10 mouse cellular contexts compared by ENCODE assay signal in genomic region chr11:108923781-108924180, GRCm38 (mm10). TPM values are rescaled to one million over a fixed set of nuclear protein-coding genes. Genes with fewer than 3 reads are reported as not detected.
DNase-seq lines count a peak whose midpoint lies in the region; ATAC-seq and TF ChIP-seq lines count a peak whose summit lies in the region.
"Had no signal": no experiment of that assay in that cellular context is flagged by ENCODE, and none has a peak within 500 bp of the region (broad histone marks: within the 10 kb centered on the region; RNA-seq: fewer than 3 reads in every experiment).

No protein-coding gene starts in this region.

- H3K27ac ChIP-seq in heart, embryonic 11.5 days (ENCODE audit: low read depth, low read length), result no peak overlapping the region
- peak overlapping the region; percentile 99 for H3K27ac ChIP-seq in hindbrain, embryonic 11.5 days (ENCODE audit: low read depth, low read length)
- peak overlapping the region; percentile 100; the same call in 1 of the 2 replicates for H3K27ac ChIP-seq in midbrain, embryonic 11.5 days (ENCODE audit: low read depth, low read length)

- no peak for ATAC-seq in heart, embryonic 11.5 days (replicated peaks; ENCODE audit: insufficient number of reproducible peaks, low FRiP score, low TSS enrichment)
- ATAC-seq in hindbrain, embryonic 11.5 days (ENCODE audit: low FRiP score), result no peak
- ATAC-seq in midbrain, embryonic 11.5 days (ENCODE audit: low FRiP score), result no peak
- ATAC-seq in megakaryocyte progenitor cell, adult 5-6 weeks (replicated peaks; ENCODE audit: poor library complexity), result no peak

- no peak overlapping the region for H3K9ac ChIP-seq in heart, embryonic 11.5 days (ENCODE audit: low read depth, low read length)
- H3K9ac ChIP-seq in hindbrain, embryonic 11.5 days (ENCODE audit: low read depth, low read length), result peak overlapping the region; percentile 96
- H3K9ac ChIP-seq in midbrain, embryonic 11.5 days (ENCODE audit: low read length), result peak overlapping the region; percentile 97

- peaks cover 45% of the 10 kb centered on the region for H3K4me1 ChIP-seq in heart, embryonic 11.5 days (ENCODE audit: control insufficient read depth, insufficient read depth, low read length)
- peaks cover 60% of the 10 kb centered on the region for H3K4me1 ChIP-seq in E14TG2a.4 (replicated peaks; ENCODE audit: low read depth, low read length)
- peaks cover 15% of the 10 kb centered on the region for H3K4me1 ChIP-seq in hindbrain, embryonic 11.5 days (replicated peaks; ENCODE audit: control insufficient read depth, insufficient read depth, low read length)
- H3K4me1 ChIP-seq in midbrain, embryonic 11.5 days (ENCODE audit: control insufficient read depth, insufficient read depth, low read length), result peaks cover 61% of the 10 kb centered on the region

- no peaks in the 10 kb centered on the region for H3K36me3 ChIP-seq in heart, embryonic 11.5 days (ENCODE audit: control insufficient read depth, insufficient read depth, low read length)
- H3K36me3 ChIP-seq in E14TG2a.4 (ENCODE audit: insufficient read depth, low read length), result peaks cover 14% of the 10 kb centered on the region; the same call in 1 of the 2 replicates
- H3K36me3 ChIP-seq in hindbrain, embryonic 11.5 days (ENCODE audit: control insufficient read depth, insufficient read depth, low read length), result 0 out of 2 replicates have a peak, but pooled peaks cover 3% of the 10 kb centered on the region
- H3K36me3 ChIP-seq in midbrain, embryonic 11.5 days (ENCODE audit: control insufficient read depth, insufficient read depth, low read length), result peaks cover under 1% of the 10 kb centered on the region; the same call in 1 of the 2 replicates

- H3K27me3 ChIP-seq in heart, embryonic 11.5 days (ENCODE audit: control insufficient read depth, insufficient read depth, low read length), result peaks cover 6% of the 10 kb centered on the region; the same call in 1 of the 2 replicates
- H3K27me3 ChIP-seq in E14TG2a.4 (ENCODE audit: insufficient read depth, low read length), result peaks cover 26% of the 10 kb centered on the region
- 0 out of 2 replicates have a peak, but pooled peaks cover 2% of the 10 kb centered on the region for H3K27me3 ChIP-seq in hindbrain, embryonic 11.5 days (ENCODE audit: control insufficient read depth, insufficient read depth, low read length)
- H3K27me3 ChIP-seq in midbrain, embryonic 11.5 days (ENCODE audit: control insufficient read depth, insufficient read depth, low read length), result no peaks in the 10 kb centered on the region

- peak overlapping the region; percentile 88 for H3K4me2 ChIP-seq in heart, embryonic 11.5 days
- peak overlapping the region; percentile 86 for H3K4me2 ChIP-seq in hindbrain, embryonic 11.5 days (replicated peaks; ENCODE audit: low read depth, low read length)
- H3K4me2 ChIP-seq in midbrain, embryonic 11.5 days, result peak overlapping the region; percentile 82

- H3K9me3 ChIP-seq in heart, embryonic 11.5 days (replicated peaks; ENCODE audit: control insufficient read depth, low read length), result no peaks in the 10 kb centered on the region
- no peaks in the 10 kb centered on the region for H3K9me3 ChIP-seq in E14TG2a.4 (ENCODE audit: low read length)
- no peaks in the 10 kb centered on the region for H3K9me3 ChIP-seq in hindbrain, embryonic 11.5 days (ENCODE audit: control insufficient read depth, low read length)
- no peaks in the 10 kb centered on the region for H3K9me3 ChIP-seq in midbrain, embryonic 11.5 days (ENCODE audit: control insufficient read depth, low read length)

- TF ChIP-seq CTCF in E14TG2a.4 (conservative IDR thresholded peaks at IDR 0.05; ENCODE audit: low read length), result no peak

- H3K4me3 ChIP-seq in heart, embryonic 11.5 days (ENCODE audit: low read depth, low read length), result peak overlapping the region; percentile 83
- H3K4me3 ChIP-seq in E14TG2a.4 (replicated peaks; ENCODE audit: low read length), result peak overlapping the region; percentile 61; the same call in 1 of the 2 replicates
- peak overlapping the region; percentile 96 for H3K4me3 ChIP-seq in hindbrain, embryonic 11.5 days (ENCODE audit: low read depth, low read length)
- peak overlapping the region; percentile 93 for H3K4me3 ChIP-seq in midbrain, embryonic 11.5 days (ENCODE audit: low read depth, low read length)

- no peak for DNase-seq in heart, adult 11 months
- no peak for DNase-seq in hindbrain, embryonic 11.5 days (ENCODE audit: low spot score)
- DNase-seq in midbrain, embryonic 11.5 days (ENCODE audit: low spot score, missing footprints), result peak; percentile 93
- no peak for DNase-seq in testis, postnatal 14 days (ENCODE audit: low spot score)
- no peak for DNase-seq in right cerebral cortex, postnatal 4 days
- DNase-seq: B cell, adult 2 months; layer of hippocampus, adult 9-11 months had no signal

- 37% methylated on average over 13 of the region's 13 CpGs for WGBS in heart, embryonic 11.5 days (ENCODE audit: insufficient replicate concordance)
- 9% methylated on average over 13 of the region's 13 CpGs for WGBS in hindbrain, embryonic 11.5 days
- 10% methylated on average over 13 of the region's 13 CpGs for WGBS in midbrain, embryonic 11.5 days

RNA-seq across cellular contexts. Expression of gene Axin2, which starts 3.6 kb away (rescaled TPM):
- polyA plus RNA-seq in heart, embryonic 11.5 days (2014; fragmentation: Nextera tagmentation; extraction: Ambion mirVana), result 2.9 and 3.0 TPM in 2 replicates
- 20.1 and 26.5 TPM in 2 replicates for polyA plus RNA-seq in hindbrain, embryonic 11.5 days (2014; fragmentation: Nextera tagmentation; extraction: Ambion mirVana)
- 20.8 and 23.1 TPM in 2 replicates for polyA plus RNA-seq in midbrain, embryonic 11.5 days (2014; fragmentation: Nextera tagmentation; extraction: Ambion mirVana)
- 0.49 and 0.71 TPM in 2 replicates for total RNA-seq in megakaryocyte progenitor cell, adult 5-6 weeks (2015)
- 0.50 and 1.8 TPM in 2 replicates for total RNA-seq in megakaryocyte progenitor cell, adult 5-6 weeks (2017)
